Comparison of ENCODE assay signal across 16 mouse cellular contexts in genomic region chr3:130873745-130874144, GRCm38 (mm10).
DNase-seq lines count a peak whose midpoint lies in the region; ATAC-seq lines count a peak whose summit lies in the region.
"Had no signal": no experiment of that assay in that cellular context is flagged by ENCODE, and none has a peak within 500 bp of the region (broad histone marks: within the 10 kb centered on the region; RNA-seq: fewer than 3 reads in every experiment).

No protein-coding gene starts in this region.

- peak; percentile 12 to 52 for DNase-seq in heart, adult 18-20 months
- no peak for DNase-seq in heart, postnatal 25 days (ENCODE audit: low spot score)
- peak; percentile 7 to 24 for DNase-seq in left cerebral cortex, adult 9 months (ENCODE audit: low spot score in 2 of 2)
- no peak for DNase-seq in left cerebral cortex, postnatal 36 days (ENCODE audit: low spot score in 2 of 2)
- DNase-seq in gastrocnemius, postnatal 4 days (ENCODE audit: low spot score in 2 of 2) = no peak
- DNase-seq: gastrocnemius, postnatal 10 days; liver, embryonic 13.5 days; lung, postnatal 4 days; spleen, adult 18-20 months; thymus, adult 2 months had no signal

- ATAC-seq in common myeloid progenitor, adult 5-6 weeks (replicated peaks; ENCODE audit: low read depth, poor library complexity, severe bottlenecking) = peak; percentile 92
- peak; percentile 96 for ATAC-seq in megakaryocyte progenitor cell, adult 5-6 weeks (replicated peaks; ENCODE audit: poor library complexity)
- no peak for ATAC-seq in erythroid progenitor cell, adult 5-6 weeks (replicated peaks; ENCODE audit: low FRiP score, poor library complexity, severe bottlenecking)
- ATAC-seq: hindbrain, postnatal 0 days; intestine, postnatal 0 days; midbrain, embryonic 13.5 days had no signal

- intact Hi-C loops in heart, postnatal 25 days (cut with DNase I) = no loop called here
- intact Hi-C loops in left cerebral cortex, postnatal 36 days (cut with DNase I) = no loop called here

Comparison
In these comparisons a context has a peak if more than half of its experiments do, and no peak if none do; other contexts are left out.
1. DNase-seq: peak in heart, adult 18-20 months (2 of 2) and left cerebral cortex, adult 9 months (2 of 2); none in heart, postnatal 25 days (single experiment), left cerebral cortex, postnatal 36 days (0 of 2) and gastrocnemius, postnatal 4 days (0 of 2).